Mouse (Mus musculus) CH12F3 (cell line): Measurements from ENCODE around the gene Zscan10.

Source experiments
- in situ Hi-C: fragments of 300-500 bp; cut with MboI; formaldehyde crosslinking; loops from 2 replicates; pipeline ENCODE4 v1.14.3; 2020; ENCODE audit warnings: low sequenced_read_pairs

Gene Zscan10

DNA sequence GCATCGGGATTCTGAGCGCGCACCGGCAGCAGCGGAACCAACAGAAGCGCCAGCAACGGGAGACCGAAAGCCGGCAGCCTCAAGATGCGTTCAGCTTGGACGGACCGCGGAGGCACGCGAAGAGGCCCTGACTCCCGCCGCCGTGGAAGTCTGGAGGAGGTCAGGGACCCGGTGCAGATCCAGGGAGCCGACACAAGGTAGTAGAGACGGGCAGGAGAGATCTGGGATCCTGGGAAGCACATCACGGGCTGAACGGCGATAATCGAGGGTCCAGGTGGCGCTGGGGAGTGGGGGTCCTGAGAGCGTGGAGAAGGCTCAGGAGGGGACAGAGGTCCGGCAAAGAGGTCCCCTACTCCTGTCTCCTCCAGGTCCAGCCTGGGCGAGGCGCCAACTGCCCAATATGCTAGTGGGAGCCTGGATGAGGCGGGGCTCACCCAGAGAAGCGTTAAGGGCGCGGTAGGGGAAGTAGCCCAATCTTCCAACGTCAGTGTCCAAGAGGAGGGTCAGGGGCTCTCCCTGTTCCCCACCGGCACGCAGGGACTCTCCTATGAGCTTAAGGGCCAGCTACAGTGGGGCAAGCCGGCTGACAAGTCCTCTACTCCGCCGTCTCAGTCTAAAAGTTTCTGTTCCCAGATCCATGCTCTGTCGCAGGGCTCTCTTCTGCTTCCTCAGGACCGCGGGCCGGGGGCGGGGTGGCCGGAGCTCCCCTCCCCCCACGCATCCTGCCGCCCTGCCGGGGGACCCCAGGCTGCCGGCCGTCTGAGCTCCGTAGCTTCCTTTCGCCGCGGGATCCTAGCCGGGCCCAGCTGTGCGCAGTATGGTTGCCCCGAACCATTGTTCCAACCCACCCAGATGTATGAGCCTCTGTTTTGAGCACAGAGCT lies 44.2 kb downstream of the Zscan10 start, which contains the start of gene Mmp25:
Gene Mmp25, minus strand, starts transcription at position 665 of the 883 bp plus-strand sequence.
- in situ Hi-C loops = no loop called here

DNA sequence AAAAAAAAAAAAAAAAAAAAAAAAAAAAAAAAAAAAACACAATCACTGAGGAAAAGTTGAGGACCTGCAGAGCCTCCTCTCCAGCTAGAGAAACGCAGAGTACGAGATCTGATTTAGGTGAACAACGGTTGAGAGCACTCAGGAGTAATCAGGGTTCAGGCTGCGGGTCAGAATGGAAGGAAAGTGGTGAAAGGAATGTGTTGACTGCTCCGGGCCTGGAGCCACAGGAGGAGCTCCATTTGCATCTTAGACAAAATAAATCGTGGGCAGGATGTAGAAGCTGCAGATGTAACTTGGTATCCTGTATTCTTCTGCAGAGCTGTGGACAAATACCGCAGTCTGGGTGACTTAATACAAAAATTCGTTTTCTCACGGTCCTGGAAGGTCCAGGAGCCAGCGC lies 45.2 kb downstream of the Zscan10 start:
- in situ Hi-C loops = no loop called here

DNA sequence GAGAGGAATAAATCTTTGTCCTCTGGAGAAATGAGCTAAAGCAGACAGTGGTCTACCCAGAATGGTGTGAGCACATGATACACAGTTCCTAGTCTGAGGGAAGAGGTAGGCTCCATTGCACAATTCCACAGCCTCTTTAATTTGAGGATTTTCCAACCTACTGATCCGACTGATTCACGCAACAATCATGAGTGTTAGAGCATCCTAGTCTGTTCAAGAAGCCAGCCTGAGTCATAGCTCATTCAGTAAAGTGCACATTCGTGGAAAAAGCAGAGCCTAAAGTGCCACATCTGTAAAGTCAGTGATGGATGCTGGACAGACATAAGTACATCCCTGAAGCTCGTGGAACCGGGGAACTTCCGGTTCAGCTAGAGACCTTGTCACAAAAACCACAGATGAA lies 50.7 kb downstream of the Zscan10 start:
- in situ Hi-C loops = no loop called here

DNA sequence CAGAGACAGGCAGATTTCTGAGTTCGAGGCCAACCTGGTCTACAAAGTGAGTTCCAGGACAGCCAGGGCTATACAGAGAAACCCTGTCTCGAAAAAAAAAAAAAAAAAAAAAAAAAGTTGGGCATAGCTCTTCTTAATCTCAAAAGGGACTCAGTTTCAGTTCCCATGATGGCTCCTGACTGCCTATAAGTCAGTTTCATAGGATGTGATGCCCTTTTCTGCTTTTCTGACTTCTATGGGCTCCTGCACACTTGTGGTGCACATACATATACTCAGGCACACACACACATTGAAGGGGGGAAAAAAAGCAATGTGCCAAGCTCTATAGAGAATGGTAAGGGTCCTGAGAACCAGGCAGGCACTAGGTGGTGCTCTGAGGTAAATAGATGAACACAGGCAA lies 52.7 kb downstream of the Zscan10 start:
- in situ Hi-C loops = no loop called here

DNA sequence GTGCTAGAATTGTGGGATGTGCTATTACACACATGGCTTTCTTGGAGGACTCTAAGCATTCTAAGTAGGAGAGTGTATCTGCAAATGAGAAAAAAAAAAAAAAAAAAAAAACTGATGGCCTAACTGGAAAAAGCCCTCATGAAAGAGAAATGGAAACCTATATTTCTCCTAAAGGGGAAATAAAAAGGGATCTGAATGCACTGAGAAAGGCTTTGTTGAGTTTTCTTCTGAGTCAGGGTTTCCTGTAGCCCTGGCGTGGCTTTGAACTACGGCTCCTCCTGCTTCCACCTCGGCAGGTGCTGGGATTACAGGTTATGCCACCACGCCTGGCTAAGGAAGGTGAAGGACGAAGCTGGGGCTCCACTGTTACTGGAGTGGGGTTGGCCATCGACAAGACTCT lies 53.3 kb downstream of the Zscan10 start:
- in situ Hi-C loops = no loop called here

DNA sequence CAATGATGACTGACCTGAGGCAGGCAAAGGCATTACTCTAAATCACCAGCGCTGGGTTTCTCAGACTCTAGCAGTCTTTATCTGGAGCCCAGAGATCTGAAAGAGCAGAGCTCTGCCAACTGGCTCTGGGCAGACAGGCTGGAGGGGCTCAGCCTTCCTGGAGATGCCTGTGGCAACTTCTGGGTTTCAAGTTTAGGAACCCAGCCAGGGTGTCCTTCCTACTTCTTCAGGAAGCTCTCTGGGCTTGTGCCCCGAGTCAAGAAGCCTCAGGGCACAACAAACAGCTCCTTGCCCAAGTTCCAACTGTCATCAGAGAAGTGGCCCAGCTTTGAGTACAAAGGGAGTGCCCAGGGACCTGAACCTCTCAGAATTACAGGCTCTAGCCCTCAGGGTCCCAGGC lies 53.8 kb downstream of the Zscan10 start:
- in situ Hi-C loops = no loop called here

DNA sequence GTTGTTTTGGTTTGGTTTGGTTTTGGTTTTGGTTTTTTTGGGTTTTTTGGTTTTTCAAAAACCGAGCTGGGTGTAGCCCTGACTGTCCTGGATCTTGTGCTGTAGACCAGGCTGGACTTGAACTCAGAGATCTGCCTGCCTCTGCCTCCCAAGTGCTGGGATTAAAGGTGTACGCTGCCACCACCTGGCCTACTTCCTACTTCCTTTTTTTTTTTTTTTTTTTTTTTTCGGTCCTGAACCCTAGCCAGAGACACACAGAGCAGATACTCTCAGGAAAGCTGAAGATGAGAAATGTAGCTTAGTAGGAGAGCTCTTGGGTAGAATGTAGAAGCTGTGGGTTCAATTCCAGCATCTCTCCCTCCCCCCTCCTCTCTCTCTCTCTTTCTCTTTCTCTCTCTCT lies 57.8 kb downstream of the Zscan10 start:
- in situ Hi-C loops = no loop called here

DNA sequence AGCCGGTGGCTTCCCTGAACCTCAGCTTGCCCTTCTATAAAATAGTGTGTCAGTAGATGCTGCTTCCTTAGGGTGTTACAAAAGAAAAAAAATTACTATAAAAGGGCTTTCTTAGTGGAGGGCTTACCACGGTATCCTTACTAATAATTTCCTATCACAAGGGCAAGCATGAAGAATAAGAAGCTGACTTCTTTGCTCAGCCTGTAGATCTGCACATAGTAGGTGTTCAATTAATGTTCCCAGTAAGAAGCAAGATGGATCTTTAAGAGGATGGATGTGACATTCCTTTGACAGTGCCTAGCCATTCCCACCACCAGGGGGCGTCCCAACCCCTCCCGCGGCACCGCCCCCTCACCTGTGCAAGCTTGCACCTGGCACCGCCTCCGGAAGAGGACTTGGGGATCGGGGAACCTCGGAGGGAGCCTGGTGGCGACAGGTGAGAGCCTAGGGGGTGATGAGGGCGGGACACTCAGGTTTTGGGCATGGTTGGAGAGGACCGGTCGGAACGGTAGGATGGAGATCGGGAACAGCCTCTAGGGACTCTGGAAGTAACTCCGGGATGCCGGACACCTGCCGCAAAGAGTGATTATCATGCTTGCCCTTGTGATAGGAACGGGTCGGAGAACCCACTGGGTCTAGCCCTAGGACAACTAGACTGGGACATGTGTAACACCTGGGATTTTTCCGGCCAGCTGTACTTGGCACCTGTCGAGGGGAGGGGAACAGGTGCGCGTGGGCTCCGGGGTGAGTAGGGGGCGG lies 59.6 kb downstream of the Zscan10 start, which contains the start of gene Bicdl2:
Gene Bicdl2, plus strand, starts transcription at position 390 of the 759 bp plus-strand sequence.
- in situ Hi-C loops = no loop called here
